Mouse (Mus musculus): ENCODE measurements at regions not wholly inside any gene's neighbourhood (a gene's known extent, or its start where the extent isn't known, plus 50 kb on each side); places are given as distances from the start of the nearest gene placed in this dataset.

DNA sequence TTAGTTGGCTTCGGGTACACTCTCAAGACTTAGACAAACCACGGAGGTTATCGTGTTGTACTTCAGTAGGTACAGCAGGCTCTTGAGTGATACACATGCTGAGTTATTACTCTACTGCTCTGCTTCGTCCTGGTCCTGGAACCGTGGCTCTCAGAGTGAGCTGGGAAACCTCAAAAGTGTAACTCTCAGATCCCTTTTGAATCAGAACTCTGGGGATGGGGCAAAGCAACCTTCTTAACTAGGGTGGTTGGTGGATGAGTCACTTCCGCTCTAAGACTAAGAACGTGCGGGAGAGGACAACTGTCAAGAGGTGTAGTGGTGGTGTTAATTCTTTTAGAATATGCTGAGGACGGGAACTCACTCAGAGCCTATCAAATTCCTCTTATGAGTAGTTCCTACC lies 109.4 kb upstream of the Rapgef5 start:
- WGBS: 83% methylated on average over 9 of the region's 9 CpGs
- H3K4me3 ChIP-seq (replicated peaks; ENCODE audit: low read length): no peak overlapping the region
- H3K27ac ChIP-seq (replicated peaks; ENCODE audit: low read depth, low read length): no peak overlapping the region
- no peaks in the 10 kb centered on the region for H3K9me3 ChIP-seq (ENCODE audit: control insufficient read depth, low read length)
- no peaks in the 10 kb centered on the region for H3K36me3 ChIP-seq (ENCODE audit: control insufficient read depth, insufficient read depth, low read length)
- ATAC-seq (ENCODE audit: low FRiP score, low read depth): no peak
- no peak overlapping the region for H3K4me2 ChIP-seq (replicated peaks; ENCODE audit: low read depth, low read length, severe bottlenecking)
- TF ChIP-seq POLR2A (IDR thresholded peaks at IDR 0.05; ENCODE audit: borderline replicate concordance, extremely low read depth, insufficient read depth, insufficient read length): no peak
- no peak overlapping the region for H3K9ac ChIP-seq (ENCODE audit: low read depth, low read length, severe bottlenecking)
- H3K27me3 ChIP-seq (ENCODE audit: control insufficient read depth, insufficient read depth, low read length): no peaks in the 10 kb centered on the region
- DNase-seq (ENCODE audit: low spot score): no peak
- no peaks in the 10 kb centered on the region for H3K4me1 ChIP-seq (ENCODE audit: control insufficient read depth, insufficient read depth, low read length)

GRCm38 (mm10) chr12:117410604-117411003 lies 105.7 kb upstream of the Rapgef5 start:
- no peak for TF ChIP-seq POLR2A (IDR thresholded peaks at IDR 0.05; ENCODE audit: borderline replicate concordance, extremely low read depth, insufficient read depth, insufficient read length)
- H3K4me3 ChIP-seq (replicated peaks; ENCODE audit: low read length): no peak overlapping the region
- H3K4me2 ChIP-seq (replicated peaks; ENCODE audit: low read depth, low read length, severe bottlenecking): no peak overlapping the region
- no peaks in the 10 kb centered on the region for H3K4me1 ChIP-seq (ENCODE audit: control insufficient read depth, insufficient read depth, low read length)
- H3K9me3 ChIP-seq (ENCODE audit: control insufficient read depth, low read length): no peaks in the 10 kb centered on the region
- DNase-seq (ENCODE audit: low spot score) (no peak), ATAC-seq (ENCODE audit: low FRiP score, low read depth) (no peak)
- H3K27ac ChIP-seq (replicated peaks; ENCODE audit: low read depth, low read length): no peak overlapping the region
- 41% methylated on average over 1 of the region's 1 CpGs for WGBS
- no peaks in the 10 kb centered on the region for H3K36me3 ChIP-seq (ENCODE audit: control insufficient read depth, insufficient read depth, low read length)
- H3K9ac ChIP-seq (ENCODE audit: low read depth, low read length, severe bottlenecking): no peak overlapping the region
- H3K27me3 ChIP-seq (ENCODE audit: control insufficient read depth, insufficient read depth, low read length): no peaks in the 10 kb centered on the region

DNA sequence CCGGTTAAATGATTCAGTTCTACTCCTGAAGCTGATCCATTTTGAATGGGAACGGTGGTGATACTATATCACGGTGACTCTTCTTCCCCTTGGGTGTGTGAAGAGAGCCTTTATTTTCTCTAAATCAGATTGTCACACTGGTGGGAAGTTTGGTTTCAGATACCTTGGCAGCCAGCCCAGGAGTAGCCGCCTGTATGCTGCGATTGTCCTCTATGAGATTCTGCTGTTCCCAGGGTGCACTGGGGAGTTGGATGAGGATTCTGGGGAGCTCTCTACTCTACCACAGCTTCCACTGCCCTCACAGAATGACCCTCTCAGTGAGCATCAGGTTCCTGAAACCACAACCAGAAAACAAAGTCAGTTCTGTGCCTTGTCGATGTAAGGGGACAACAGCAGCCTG lies 104.0 kb upstream of the Rapgef5 start:
- no peak for DNase-seq (ENCODE audit: low spot score)

DNA sequence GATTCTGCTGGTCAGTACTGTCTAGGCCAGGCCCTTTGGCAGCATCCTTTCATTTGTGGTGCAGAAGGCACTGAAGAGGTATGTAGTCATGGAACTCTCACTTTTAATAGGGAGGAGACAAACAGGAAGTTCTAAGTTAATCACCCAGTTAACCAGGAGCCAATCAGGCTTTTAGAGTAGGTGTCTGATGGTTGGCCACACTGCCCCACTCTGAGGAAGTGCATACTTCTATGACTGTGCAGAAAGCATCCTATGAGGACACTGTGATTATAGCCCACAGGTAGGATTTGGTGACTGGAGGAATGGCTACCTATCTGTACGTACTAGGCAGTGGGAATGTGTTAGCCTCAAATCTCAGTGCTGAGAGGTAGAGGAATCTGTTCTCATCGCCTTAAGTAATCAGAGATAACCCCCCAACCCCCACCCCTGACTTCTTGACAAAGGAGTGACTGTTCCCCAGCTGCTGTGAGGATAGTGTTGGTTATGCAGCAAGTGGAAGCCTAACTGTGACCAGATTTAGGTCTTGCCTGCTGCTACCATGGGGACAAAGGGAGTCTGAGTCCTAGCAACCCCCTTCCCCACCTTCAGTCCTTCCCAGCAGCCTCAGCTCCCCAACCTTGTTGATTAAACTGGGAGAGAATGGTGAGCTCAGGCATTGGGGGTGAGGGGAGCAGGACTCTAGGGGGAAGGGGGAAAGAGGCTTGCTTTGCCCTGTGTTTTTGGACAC lies 103.3 kb upstream of the Rapgef5 start:
- Histone ChIP-seq H3K27ac (replicated peaks; ENCODE audit: low read depth, low read length) (no peak overlapping the region), H3K36me3 (ENCODE audit: control insufficient read depth, insufficient read depth, low read length) (no peaks in the 10 kb centered on the region), H3K4me2 (replicated peaks; ENCODE audit: low read depth, low read length, severe bottlenecking) (no peak overlapping the region), H3K9me3 (ENCODE audit: control insufficient read depth, low read length) (no peaks in the 10 kb centered on the region), H3K4me3 (replicated peaks; ENCODE audit: low read length) (no peak overlapping the region), H3K27me3 (ENCODE audit: control insufficient read depth, insufficient read depth, low read length) (no peaks in the 10 kb centered on the region), H3K9ac (ENCODE audit: low read depth, low read length, severe bottlenecking) (no peak overlapping the region), H3K4me1 (ENCODE audit: control insufficient read depth, insufficient read depth, low read length) (no peaks in the 10 kb centered on the region)
- ATAC-seq (ENCODE audit: low FRiP score, low read depth) (no peak), DNase-seq (ENCODE audit: low spot score) (no peak)
- no peak for TF ChIP-seq POLR2A (IDR thresholded peaks at IDR 0.05; ENCODE audit: borderline replicate concordance, extremely low read depth, insufficient read depth, insufficient read length)
- WGBS: 42% methylated on average over 2 of the region's 2 CpGs

More for the DNA sequence above, 104.0 kb upstream of the Rapgef5 start:
- no peaks in the 10 kb centered on the region for H3K27me3 ChIP-seq (ENCODE audit: control insufficient read depth, insufficient read depth, low read length)
- no peak overlapping the region for H3K9ac ChIP-seq (ENCODE audit: low read depth, low read length, severe bottlenecking)
- no peak overlapping the region for H3K4me3 ChIP-seq (replicated peaks; ENCODE audit: low read length)
- no peak overlapping the region for H3K27ac ChIP-seq (replicated peaks; ENCODE audit: low read depth, low read length)
- H3K9me3 ChIP-seq (ENCODE audit: control insufficient read depth, low read length): no peaks in the 10 kb centered on the region
- no peaks in the 10 kb centered on the region for H3K36me3 ChIP-seq (ENCODE audit: control insufficient read depth, insufficient read depth, low read length)
- no peak overlapping the region for H3K4me2 ChIP-seq (replicated peaks; ENCODE audit: low read depth, low read length, severe bottlenecking)
- no peaks in the 10 kb centered on the region for H3K4me1 ChIP-seq (ENCODE audit: control insufficient read depth, insufficient read depth, low read length)
- 79% methylated on average over 6 of the region's 6 CpGs for WGBS
- no peak for TF ChIP-seq POLR2A (IDR thresholded peaks at IDR 0.05; ENCODE audit: borderline replicate concordance, extremely low read depth, insufficient read depth, insufficient read length)
- ATAC-seq (ENCODE audit: low FRiP score, low read depth): no peak

GRCm38 (mm10) chr12:117414020-117414419 lies 102.3 kb upstream of the Rapgef5 start:
- no peak for TF ChIP-seq POLR2A (IDR thresholded peaks at IDR 0.05; ENCODE audit: borderline replicate concordance, extremely low read depth, insufficient read depth, insufficient read length)
- ATAC-seq (ENCODE audit: low FRiP score, low read depth): no peak

More at GRCm38 (mm10) chr12:117414020-117414419, 102.3 kb upstream of the Rapgef5 start:
- no peaks in the 10 kb centered on the region for H3K4me1 ChIP-seq (ENCODE audit: control insufficient read depth, insufficient read depth, low read length)
- H3K36me3 ChIP-seq (ENCODE audit: control insufficient read depth, insufficient read depth, low read length): no peaks in the 10 kb centered on the region
- H3K9me3 ChIP-seq (ENCODE audit: control insufficient read depth, low read length): no peaks in the 10 kb centered on the region
- H3K4me3 ChIP-seq (replicated peaks; ENCODE audit: low read length): no peak overlapping the region
- no peak for DNase-seq (ENCODE audit: low spot score)
- no peak overlapping the region for H3K4me2 ChIP-seq (replicated peaks; ENCODE audit: low read depth, low read length, severe bottlenecking)
- 72% methylated on average over 2 of the region's 2 CpGs for WGBS
- H3K27me3 ChIP-seq (ENCODE audit: control insufficient read depth, insufficient read depth, low read length): no peaks in the 10 kb centered on the region
- no peak overlapping the region for H3K27ac ChIP-seq (replicated peaks; ENCODE audit: low read depth, low read length)
- no peak overlapping the region for H3K9ac ChIP-seq (ENCODE audit: low read depth, low read length, severe bottlenecking)

Measured in limb, embryonic 14.5 days (tissue).